Mouse (Mus musculus): ENCODE data around the gene Rab30.
"Not testable (repeated sequence)": the region's sequence is repeated elsewhere in the genome, so short reads cannot be mapped to it uniquely, and the experiment has no call there.

Rab30 gene

DNA sequence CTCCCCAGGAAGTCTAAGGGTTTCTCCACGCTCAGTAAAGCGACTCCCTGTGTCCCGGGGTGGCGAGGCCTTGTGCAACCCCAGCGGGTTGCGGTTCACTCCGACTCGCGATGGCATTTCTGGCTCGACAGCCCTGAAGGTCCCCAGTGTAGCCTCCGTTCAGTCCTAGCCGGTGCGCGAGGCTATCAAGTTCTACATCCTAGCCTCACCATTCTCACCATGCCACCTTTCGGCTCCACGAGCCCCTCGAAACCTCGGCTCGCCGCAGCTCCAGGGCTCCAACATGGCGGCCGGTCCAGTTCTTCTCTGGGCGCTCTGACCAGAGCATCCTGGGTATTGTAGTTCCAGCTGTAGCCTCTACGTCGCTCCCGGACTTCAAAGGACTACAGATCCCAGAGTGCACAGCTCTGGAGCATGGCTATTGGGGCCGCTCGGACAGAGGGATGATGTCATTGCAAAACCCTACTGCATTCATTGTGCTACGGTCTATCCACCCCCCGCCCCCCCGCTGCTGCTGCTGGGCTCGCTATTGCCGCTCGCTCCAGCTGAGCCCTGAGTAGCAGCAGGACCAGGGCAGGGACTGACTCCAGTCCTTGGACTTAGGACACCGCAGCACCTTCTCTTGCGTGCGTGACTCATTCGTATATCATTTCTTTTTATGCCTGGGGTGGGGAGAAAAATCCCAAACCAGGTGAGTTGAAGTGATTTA is at the start of gene Rab30:
Gene Rab30 (plus strand): TSS at position 452 of the 709 bp plus-strand sequence.
- peak; percentile 97 for DNase-seq (ENCODE audit: low spot score in 2 of 2)

DNA sequence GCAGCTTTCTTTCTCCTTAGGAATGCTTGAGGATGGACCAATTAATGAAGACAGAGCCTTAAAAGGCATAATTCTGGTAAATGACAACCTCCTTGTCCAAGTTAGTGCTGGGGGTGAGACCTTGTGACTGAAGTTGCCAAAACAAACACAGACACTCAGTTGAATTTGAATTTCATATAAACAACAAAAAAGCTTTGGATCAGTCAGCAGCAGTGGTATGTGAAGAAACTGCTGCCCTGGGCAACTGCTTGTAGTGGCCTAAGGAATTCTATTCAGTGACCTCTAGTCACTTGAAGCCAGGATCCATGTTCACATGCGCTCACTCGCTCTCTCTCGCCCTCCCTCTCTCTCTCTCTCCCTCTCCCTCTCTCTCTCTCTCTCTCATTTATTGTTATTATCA is 45.0 kb upstream of the Rab30 start:
- DNase-seq (ENCODE audit: low spot score in 2 of 2) = no peak

DNA sequence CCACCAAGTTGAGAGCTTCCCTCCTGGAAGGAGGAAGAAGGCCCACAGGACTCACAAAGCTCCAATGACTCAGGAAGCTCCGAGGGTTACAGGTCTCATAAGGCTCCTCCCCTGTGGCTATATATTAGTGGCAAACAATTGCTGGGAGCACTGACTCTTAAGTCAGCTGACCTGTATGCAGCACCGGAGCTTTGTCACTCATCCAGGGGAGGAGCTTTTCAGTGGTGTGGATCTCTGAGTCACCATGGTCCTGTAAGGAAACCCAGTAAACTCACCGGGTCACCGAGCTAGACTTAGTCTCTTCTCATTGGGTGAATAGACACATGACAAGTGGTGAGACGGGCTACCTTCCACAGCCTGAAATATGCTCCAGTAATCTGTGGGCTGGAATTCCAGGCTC is 42.6 kb upstream of the Rab30 start:
- no peak for DNase-seq (ENCODE audit: low spot score in 2 of 2)

DNA sequence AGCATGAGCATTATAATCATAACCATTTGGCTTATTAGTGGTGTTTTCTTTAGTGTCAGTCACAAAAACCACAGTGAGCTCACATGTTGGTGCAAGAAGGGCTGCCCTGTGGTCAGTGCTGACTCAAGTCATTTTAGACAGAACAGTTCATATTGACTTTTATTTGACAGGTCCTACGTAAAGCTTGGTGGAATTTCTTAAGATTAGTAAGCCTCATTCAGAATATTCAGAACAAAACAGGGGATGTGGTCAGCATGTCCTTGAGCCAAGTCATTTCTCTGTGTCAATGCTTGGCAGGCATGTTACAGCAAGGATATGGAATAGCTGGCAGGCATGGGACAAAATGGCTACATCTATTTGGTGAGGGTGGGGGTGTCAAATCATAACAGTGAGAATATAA is 37.7 kb upstream of the Rab30 start:
- DNase-seq (ENCODE audit: low spot score in 2 of 2) = no peak

DNA sequence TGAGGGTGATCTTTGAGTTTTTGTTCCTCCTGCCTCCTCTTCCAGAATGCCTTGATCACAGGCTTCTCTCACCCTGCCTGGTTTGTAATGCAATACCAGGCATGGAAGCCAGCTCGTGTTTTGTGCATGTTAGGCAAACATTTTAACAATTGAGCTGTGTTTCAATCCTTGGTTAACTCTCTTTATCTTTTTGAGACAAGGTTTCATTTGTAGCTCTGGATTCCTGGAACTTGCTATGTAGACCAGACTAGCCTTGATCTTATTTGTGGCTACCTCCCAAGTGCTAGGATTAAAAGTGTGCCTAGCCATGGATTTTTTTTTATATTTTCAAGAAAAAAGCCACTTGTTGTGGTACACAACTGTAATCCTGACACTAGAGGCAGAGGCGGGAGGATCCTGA is 35.9 kb upstream of the Rab30 start:
- no peak for DNase-seq (ENCODE audit: low spot score in 2 of 2)

DNA sequence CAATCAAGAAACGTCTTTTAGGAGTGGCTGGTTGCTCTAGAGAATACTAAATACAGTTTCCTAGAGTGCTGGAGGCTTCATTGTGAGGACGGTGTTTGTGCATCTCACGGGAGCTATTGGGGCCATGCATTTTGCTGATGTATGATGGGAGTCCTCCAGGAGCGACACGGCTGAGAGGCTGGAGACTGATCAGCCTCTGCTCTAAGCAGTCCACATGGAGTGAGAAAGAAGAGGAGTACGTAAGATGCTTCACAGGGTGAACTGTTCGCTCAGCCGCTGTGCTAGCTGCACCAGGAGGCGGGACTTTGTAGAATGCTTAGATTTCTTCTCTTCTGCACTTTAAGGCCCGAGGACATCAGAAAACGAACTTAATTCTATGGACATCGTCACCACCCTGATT is 34.7 kb upstream of the Rab30 start:
- no peak for DNase-seq (ENCODE audit: low spot score in 2 of 2)

DNA sequence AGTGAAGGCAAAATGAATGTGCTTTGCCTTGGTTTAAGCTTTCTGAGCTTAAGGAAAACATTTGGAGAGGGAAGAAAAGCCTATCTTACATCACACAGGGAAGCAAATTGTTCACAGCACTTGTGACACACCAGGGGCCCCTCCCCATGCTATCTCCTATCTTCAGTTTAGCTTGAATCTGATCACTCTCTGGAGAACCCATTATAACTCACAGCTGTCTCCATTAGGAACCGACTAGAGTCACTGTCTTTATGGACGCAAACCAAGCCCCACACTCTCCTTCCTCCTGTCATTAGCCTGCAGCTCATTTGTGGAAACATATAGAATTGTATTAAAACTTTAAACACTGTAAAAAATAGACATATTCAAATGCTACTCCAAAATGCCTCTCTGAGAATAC is 31.8 kb upstream of the Rab30 start:
- DNase-seq (ENCODE audit: low spot score in 2 of 2) = no peak

DNA sequence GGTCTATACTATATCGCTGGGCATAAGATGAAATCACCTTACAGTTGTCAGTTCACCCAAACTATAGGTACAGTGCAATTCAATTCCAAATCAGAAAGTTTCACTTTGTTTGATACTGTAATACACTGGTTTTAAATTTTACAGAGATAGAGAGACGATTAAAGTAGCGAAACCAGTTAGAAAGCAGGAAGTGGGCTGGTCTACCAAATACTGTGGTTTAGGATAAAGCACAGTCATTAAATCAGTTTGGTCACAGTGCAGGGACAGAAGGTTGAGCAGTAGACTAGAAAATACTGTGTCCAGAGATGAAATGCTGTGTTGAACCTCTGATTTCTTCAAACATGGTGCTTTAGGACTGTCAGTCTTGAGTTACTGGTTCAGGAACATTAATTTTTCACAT is 29.8 kb upstream of the Rab30 start:
- DNase-seq (ENCODE audit: low spot score in 2 of 2) = no peak

DNA sequence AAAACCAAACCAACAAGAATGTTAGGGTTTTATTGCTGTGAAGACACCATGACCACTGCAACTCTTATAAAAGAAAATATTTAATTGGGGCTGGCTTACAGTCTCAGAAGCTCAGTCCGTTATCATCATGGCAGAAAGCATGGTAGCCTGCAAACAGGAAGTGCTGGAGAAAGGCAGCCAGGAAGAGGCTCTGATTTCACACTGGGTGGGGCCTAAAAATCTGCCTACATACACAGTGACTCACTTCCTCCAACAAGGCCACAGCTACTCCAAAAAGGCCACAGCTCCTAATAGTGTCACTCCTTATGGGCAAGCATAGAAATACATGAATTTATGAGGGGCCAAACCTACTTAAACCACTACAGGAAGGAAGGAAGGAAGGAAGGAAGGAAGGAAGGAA is 26.3 kb upstream of the Rab30 start:
- no peak for DNase-seq (ENCODE audit: low spot score in 2 of 2)

DNA sequence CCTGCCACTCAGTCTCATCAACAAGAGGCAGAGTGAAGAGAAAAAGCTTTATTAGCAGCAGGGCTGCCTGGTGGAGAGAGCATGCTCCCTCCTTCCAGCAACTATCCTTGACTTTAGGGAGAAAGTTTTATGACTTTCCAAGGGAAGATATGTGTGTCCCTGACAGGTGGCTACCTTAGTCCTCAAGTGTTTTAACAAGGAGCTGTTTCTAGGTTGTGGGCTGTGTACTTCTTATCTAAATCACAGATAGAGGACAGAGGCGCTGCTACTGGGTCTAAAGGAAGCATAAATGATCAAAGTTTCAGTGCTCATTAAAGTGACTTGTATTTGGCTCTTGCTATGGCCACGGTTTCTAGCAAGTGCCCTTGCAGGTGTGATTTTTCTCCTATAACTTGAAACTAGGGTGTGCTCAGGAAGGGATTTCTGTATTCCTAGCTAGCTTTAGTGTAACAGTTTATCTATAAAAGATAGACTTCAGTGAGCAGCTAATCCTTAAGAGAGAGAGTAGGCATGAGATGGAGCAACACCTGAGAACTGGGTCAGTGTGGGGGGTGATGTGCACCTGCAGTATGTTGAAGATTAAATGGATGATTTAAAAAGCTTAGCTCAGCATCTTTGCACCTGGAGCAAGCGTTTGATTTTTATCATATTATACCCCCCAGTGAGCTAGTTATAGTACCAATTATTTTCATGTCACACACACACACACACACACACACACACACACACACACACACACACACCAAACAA is 21.1 kb upstream of the Rab30 start:
- no peak for DNase-seq (ENCODE audit: low spot score in 2 of 2)

DNA sequence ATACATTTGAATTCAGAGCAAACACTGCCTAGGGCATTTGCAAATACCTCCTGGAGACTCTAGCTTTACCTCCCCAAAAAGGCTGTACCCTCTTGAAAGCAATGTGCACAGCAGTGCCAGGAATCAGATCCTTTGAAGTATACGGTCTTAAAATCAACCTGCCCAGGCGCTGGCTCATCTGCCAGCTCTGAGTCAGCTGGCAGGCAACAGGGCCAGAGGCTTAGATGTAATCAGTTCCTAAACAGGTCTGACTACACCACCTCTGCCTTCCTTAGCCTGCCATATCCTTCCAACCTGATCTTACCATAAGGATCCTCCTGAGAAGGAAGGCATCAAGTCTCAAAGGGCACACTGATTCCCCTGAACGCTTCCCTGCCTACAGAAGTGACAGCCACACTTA is 17.7 kb upstream of the Rab30 start:
- DNase-seq (ENCODE audit: low spot score in 2 of 2) = no peak

DNA sequence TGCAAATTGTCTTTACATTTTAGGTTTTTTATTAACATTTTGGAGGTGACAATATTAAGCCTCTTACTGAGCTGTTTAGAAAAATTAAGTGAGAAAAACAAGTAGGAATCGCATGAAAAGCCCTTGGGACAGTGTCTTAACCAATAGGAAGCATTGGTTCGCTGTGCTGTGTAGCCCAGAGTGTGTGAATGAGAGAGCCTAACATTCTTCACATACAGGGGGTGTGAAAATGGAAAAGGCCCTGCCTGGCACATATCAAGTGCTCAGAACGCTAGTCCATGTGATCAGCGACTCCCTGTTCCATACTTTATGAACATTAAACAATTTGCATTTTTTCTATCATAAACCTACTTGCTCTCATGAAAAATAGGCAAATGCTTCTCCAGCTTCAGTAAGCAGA is 17.1 kb upstream of the Rab30 start:
- DNase-seq (ENCODE audit: low spot score in 2 of 2) = no peak

DNA sequence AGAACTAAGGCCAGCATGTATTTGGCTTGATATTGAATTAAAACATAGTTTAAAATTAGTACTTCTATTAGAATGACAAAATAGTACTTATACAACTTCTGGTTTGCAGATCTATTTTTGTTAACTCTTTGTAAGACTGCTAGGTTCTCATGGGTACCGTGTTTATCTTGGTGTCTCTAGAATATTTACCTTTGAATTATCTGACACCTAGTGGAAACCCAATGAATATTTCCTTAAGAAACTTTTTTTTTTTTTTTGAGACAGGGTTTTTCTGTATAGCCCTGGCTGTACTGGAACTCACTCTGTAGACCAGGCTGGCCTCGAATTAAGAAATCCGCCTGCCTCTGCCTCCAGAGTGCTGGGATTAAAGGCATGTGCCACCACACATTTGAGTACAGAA is 11.8 kb upstream of the Rab30 start:
- not testable (repeated sequence) for DNase-seq (ENCODE audit: low spot score in 2 of 2)

DNA sequence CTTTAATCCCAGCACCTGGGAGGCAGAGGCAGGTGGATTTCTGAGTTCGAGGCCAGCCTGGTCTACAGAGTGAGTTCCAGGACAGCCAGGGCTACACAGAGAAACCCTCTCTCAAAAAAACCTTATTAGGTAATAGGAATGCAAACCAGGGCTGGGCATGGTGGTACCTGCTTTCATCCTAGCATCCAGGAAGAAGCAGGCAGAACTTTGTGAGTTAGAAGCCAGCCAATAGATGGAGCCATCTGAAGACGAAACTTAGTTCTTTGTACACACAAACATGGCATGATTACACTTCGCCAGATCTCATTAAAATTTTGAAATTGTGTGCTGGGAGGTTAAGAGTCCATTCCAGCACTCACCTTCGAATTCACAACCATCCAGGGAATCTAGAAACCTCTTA is 10.9 kb upstream of the Rab30 start:
- DNase-seq (ENCODE audit: low spot score in 2 of 2) = no peak

DNA sequence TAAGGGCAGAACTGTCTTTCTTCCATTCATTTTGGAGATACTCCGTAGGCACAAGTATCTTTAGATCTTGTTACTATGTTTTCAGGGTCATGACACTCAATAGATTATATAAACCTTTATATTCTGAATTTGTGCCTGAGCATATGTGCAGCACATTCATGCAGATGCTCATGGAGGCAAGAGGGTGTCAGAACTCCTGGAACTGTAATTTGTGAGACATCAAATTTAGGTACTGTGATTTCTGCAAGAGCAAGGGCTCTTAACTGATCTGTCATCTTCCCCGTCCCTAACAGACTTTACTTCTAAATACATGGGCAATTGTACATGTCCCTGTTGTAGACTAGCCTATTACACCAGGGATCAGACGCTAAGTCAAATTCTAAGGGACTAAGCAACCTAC is 10.4 kb upstream of the Rab30 start:
- no peak for DNase-seq (ENCODE audit: low spot score in 2 of 2)

DNA sequence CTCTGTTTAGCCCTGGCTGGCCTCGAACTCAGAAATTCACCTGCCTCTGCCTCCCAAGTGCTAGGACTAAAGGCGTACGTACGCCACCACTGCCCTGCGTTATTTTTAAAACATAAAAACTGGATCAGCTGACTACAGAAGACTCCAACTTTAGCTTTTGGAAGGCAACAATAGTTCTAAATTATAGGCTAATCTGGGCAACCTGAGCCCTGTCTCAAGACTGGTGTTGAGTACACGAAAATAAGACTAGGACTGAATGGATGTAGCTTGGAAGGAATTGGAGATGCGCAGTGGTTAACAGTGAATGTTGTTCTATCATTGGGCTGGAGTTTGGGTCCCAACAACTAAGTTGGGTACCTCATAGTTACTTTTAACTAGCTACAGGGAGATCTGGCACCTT is 9.3 kb upstream of the Rab30 start:
- no peak for DNase-seq (ENCODE audit: low spot score in 2 of 2)

DNA sequence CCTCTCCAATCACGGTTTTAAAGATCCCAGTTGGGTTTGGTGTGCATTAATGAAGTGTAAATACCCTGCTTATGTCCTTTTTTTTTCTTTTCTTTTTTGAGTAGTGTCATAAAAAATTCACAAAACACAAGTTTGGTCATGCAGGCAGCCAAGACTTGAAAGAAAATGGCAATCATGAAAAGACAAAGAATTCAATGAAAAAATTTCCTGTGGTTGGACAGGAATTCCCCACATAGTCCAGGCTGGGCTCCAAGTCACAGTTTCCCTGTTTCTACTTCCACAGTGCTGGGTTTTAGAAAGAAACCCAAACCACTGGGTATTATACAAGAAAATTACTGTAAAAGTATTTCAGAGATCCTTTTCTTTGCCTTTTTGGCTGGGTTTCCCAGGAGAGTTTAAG is 3.8 kb upstream of the Rab30 start:
- no peak for DNase-seq (ENCODE audit: low spot score in 2 of 2)

DNA sequence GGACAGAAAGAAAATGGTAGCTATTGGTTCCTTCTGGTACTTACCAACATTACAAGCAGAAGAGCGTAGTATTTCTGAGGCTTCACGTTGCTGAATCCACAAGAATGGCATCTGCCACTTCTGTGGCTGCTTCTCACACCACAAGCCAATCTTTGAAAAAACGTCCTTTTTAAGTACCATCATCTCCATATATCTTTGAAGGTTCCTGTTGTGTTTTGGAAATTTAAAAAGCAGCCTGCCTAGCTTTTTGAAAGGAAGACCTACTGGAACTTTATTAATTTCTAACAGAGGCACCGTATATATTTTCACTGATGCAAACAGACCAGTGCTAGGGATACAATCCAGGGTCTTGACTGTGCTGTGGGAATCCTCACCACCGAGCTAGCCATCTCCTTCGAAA is 1.4 kb upstream of the Rab30 start:
- DNase-seq (ENCODE audit: low spot score in 2 of 2) = no peak

DNA sequence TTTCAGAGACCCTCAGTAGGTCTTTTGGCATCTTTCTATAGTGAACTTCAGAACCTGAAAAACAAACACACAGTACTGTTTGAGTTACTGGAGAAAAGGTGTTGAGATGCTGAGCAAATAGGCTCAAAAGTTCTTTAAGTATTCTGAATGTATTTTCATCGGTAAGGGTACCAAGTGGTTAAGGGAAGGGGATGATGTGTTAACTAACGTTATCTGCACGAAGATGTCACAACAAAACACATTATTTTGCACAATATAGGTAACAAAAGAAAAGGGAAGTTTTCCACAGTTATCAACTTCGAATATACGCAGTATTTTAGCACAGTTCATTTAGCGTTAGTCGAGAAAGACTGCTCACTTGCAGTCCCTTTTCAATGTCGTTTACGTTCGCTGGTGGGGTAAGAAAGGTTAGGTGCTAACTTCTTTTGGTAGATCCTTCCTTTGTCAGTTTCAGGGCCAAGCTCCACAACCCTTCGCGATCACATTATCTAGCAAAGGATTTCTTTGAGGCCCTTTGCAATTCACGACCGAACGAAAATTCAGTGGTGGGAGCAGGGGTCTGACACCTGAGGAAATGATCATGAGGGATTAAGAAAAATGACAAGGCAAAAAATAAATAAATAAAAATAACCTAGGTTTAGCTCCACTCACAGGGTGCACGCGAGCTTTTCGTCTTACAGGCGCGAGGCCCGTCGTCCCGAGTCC is 840 bp upstream of the Rab30 start:
- DNase-seq (ENCODE audit: low spot score in 2 of 2) = no peak

DNA sequence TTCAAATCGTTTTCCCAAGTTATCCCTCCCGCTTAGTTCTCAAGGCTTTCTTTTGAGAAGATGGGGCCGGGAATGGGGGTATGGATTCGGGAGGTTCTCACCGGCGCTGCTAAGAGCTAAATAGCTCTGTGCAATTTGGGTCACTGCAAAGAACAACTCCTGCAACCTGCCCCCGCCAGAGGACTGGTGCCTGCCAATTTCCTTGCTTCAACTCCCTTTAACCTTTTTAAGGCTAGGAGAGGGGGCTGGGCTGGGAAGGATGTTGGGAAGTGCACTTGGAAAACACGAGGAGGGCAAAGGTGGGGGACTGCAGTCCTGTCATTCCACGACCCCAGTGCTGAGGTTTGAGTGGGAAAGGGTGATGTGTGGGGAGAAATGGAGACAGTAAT is 452 bp downstream of the Rab30 start:
- peak in 1 of 2 experiments; percentile 35 for DNase-seq (ENCODE audit: low spot score in 2 of 2)

DNA sequence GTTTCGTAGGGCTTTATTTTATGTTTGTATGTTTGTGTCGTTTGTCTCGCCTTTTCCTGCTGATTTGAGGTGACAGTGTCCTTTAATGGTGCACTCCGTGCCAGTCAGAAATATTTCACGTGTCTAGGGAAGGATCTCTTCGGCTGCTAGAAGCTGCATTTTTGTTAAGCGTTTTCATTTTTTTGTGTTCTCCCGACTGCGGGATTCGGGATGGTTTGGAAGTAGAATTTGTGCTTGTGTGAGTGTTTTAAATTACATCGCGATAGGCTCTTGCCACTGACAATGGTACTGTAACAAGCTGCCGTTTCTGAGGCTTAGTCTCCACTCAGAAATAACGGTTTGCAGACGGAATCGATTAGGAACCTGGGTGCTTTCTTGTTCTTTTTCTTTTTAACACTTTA is 938 bp downstream of the Rab30 start:
- DNase-seq (ENCODE audit: low spot score in 2 of 2) = no peak

DNA sequence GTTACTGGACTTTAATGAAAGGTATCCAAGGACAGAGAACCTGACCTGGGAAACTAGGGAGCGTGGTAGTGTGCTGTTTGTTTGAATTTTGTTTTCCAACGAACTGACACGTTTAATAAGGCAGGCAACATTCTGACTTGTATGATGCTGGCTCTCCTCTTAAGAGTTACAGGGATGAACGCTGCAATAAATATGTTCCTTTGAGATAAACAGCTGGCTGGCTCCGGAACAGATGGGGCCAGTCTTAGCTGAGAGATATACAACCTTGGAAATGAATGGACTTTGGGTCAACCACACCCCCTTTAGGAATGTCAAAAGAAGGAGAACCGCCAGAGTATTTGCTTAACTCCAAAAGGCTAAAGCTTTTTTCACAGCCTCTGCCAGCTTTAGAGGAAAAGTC is 1.4 kb downstream of the Rab30 start:
- DNase-seq (ENCODE audit: low spot score in 2 of 2) = no peak

DNA sequence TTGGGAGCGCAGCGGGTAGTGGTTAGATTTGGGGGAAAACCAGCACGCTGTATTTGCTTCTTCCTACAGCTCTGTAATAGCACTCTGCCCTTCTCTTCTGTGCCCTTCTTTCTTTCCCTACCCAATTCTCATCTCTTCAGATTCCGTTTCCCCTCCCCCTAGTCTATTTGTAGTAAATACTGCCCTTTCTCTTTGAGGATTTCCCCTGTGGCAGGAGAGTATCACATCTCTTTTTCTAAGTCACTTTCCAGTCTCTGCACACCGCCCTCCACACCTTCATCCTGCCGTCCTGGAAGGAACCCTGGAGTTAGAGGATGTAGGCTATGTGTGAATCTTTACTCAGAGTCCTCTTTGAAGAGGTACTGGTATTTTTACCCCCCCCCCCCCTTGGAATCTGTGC is 1.9 kb downstream of the Rab30 start:
- DNase-seq (ENCODE audit: low spot score in 2 of 2) = no peak
